Mouse (Mus musculus): Measurements from ENCODE around the gene Lamc1.

DNA sequence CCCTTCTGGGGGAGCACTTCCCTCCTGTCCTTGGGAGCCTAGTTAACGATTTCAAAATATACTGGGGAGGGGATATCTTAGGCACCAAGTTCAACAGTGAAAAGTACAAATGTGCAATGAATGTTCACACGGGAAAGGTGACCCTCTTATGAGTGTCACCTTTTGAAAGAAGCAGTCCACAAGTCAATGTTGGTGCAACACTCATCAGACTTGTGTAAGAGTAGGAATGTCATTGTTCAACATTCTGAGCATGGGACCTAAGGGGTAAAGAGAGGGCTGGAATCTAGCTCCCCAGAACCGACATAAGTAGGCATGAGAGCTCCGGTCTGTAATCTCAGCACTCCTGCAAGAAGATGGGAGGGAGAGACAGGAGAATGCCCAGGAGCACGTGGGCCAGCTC lies 45.1 kb downstream of the Lamc1 start:
- TF ChIP-seq CTCF (IDR thresholded peaks at IDR 0.05; ENCODE audit: low read depth, low read length), result no peak
- TF ChIP-seq POLR2A (IDR thresholded peaks at IDR 0.05; ENCODE audit: borderline replicate concordance, low read depth, low read length), result no peak

Data from bone marrow macrophage, adult 2 months (primary cell).